30 mouse cellular contexts compared by ENCODE assay signal in the genomic region with DNA sequence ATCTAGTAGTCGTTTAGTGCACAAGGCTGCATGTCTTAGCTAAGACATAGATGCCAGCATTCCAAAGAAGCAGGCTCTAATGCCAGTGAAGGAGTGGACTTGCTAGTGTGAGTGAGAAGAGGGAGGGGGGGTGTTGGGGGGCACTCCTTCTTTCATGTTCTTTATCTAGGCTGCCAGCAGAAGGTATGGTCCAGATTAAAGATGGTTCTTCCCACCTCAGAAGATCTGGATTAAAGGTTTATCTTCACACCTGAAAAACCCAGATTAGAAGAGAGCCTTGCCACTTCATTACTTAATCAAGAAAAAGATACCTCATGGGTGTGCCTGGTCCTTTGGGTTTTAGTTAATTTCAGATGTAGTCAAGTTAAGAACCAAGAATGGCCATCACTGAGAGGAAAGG.
"Had no signal": no experiment of that assay in that cellular context is flagged by ENCODE, and none has a peak within 500 bp of the region (broad histone marks: within the 10 kb centered on the region; RNA-seq: fewer than 3 reads in every experiment).

No protein-coding gene starts in this region.

- H3K27me3 ChIP-seq: limb, embryonic 12.5 days; limb, embryonic 13.5 days; limb, embryonic 15.5 days; liver, embryonic 13.5 days; liver, embryonic 15.5 days; lung, embryonic 15.5 days; megakaryocyte, embryonic 14.5 days; midbrain, embryonic 12.5 days; midbrain, embryonic 13.5 days; midbrain, embryonic 15.5 days had no signal

- H3K9me3 ChIP-seq: limb, embryonic 10.5 days; limb, embryonic 12.5 days; limb, embryonic 13.5 days; limb, embryonic 15.5 days; liver, embryonic 13.5 days; liver, embryonic 15.5 days; lung, embryonic 15.5 days; megakaryocyte, embryonic 14.5 days; midbrain, embryonic 10.5 days; midbrain, embryonic 12.5 days; midbrain, embryonic 13.5 days; midbrain, embryonic 15.5 days had no signal

- H3K27ac ChIP-seq: left cerebral cortex, adult 2 months; limb, embryonic 10.5 days; limb, embryonic 12.5 days; limb, embryonic 13.5 days; limb, embryonic 15.5 days; liver, embryonic 13.5 days; liver, embryonic 15.5 days; lung, embryonic 15.5 days; macrophage; midbrain, embryonic 10.5 days; midbrain, embryonic 12.5 days; midbrain, embryonic 13.5 days; midbrain, embryonic 15.5 days had no signal

- H3K9ac ChIP-seq: limb, embryonic 12.5 days; limb, embryonic 13.5 days; limb, embryonic 15.5 days; liver, embryonic 13.5 days; liver, embryonic 15.5 days; liver, postnatal 0 days; lung, embryonic 14.5 days; lung, embryonic 15.5 days; midbrain, embryonic 12.5 days; midbrain, embryonic 13.5 days; midbrain, embryonic 15.5 days had no signal

- H3K4me1 ChIP-seq: limb, embryonic 10.5 days; limb, embryonic 12.5 days; limb, embryonic 13.5 days; limb, embryonic 15.5 days; lung, embryonic 15.5 days; midbrain, embryonic 10.5 days; midbrain, embryonic 12.5 days; midbrain, embryonic 13.5 days; midbrain, embryonic 15.5 days had no signal

- DNase-seq: left cerebral cortex, postnatal 4 days; liver; liver, embryonic 13.5 days; liver, postnatal 0 days; lung, adult 18-20 months; lung, adult 2 months; lung, embryonic 14.5 days; lung, postnatal 10 days; lung, postnatal 14 days; lung, postnatal 36 days; lung, postnatal 4 days; midbrain, embryonic 14.5 days had no signal

- ATAC-seq: liver, postnatal 0 days; lung, postnatal 0 days; midbrain, embryonic 13.5 days; midbrain, embryonic 15.5 days; midbrain, embryonic 16.5 days had no signal

- H3K4me3 ChIP-seq: left cerebral cortex, adult 2 months; limb, embryonic 10.5 days; limb, embryonic 12.5 days; limb, embryonic 13.5 days; limb, embryonic 15.5 days; liver, embryonic 13.5 days; liver, embryonic 15.5 days; lung, embryonic 15.5 days; megakaryocyte, embryonic 14.5 days; midbrain, embryonic 10.5 days; midbrain, embryonic 12.5 days; midbrain, embryonic 13.5 days; midbrain, embryonic 15.5 days; myocyte had no signal

- H3K36me3 ChIP-seq: midbrain, embryonic 15.5 days had no signal

- H3K4me2 ChIP-seq: limb, embryonic 12.5 days; limb, embryonic 13.5 days; limb, embryonic 15.5 days; liver, embryonic 11.5 days; liver, embryonic 13.5 days; liver, embryonic 15.5 days; lung, embryonic 14.5 days; lung, embryonic 15.5 days; midbrain, embryonic 11.5 days; midbrain, embryonic 12.5 days; midbrain, embryonic 13.5 days; midbrain, embryonic 15.5 days had no signal
